Mouse (Mus musculus) liver, embryonic 16.5 days (tissue): ENCODE measurements around the gene Ubxn7. TPM values are rescaled to one million over a fixed set of nuclear protein-coding genes. Genes with fewer than 3 reads are reported as not detected.

Source experiments
- ATAC-seq: fragments of 200-750 bp; cut with Nextera tagmentation; 2 replicates; pipeline ENCODE4 v1.8.0; 2017; ENCODE audit warnings: low read depth, mild to moderate bottlenecking, moderate number of reproducible peaks, moderate library complexity
- H3K27ac ChIP-seq: fragments of 300-500 bp; sonication (generic); 2 replicates; pipeline ENCODE4 v1.5.1; 2014; ENCODE audit warnings: mild to moderate bottlenecking, low read length
- H3K27me3 ChIP-seq: fragments of 300-500 bp; sonication (generic); 2 replicates; pipeline ENCODE4 v1.6.1; 2014; ENCODE audit warnings: low read depth, low read length, mixed read lengths; ENCODE audit not compliant: control insufficient read depth, insufficient read depth
- H3K36me3 ChIP-seq: fragments of 300-500 bp; sonication (generic); 2 replicates; pipeline ENCODE4 v1.6.1; 2014; ENCODE audit warnings: mild to moderate bottlenecking; ENCODE audit not compliant: control insufficient read depth, insufficient read depth
- H3K4me1 ChIP-seq: fragments of 300-500 bp; sonication (generic); 2 replicates; pipeline ENCODE4 v1.6.1; 2014; ENCODE audit warnings: low read depth, low read length, mixed read lengths; ENCODE audit not compliant: control insufficient read depth
- H3K4me2 ChIP-seq: fragments of 300-500 bp; sonication (generic); 2 replicates; pipeline ENCODE4 v1.6.1; 2014; ENCODE audit warnings: low read depth, low read length, mixed read lengths
- H3K4me3 ChIP-seq: fragments of 300-500 bp; sonication (generic); 2 replicates; pipeline ENCODE4 v1.5.1; 2014; ENCODE audit warnings: low read depth, mild to moderate bottlenecking, low read length
- H3K9ac ChIP-seq: fragments of 300-500 bp; sonication (generic); 2 replicates; pipeline ENCODE4 v1.6.1; 2014; ENCODE audit warnings: low read depth, low read length
- H3K9me3 ChIP-seq: fragments of 300-500 bp; sonication (generic); replicated peaks from 2 replicates; pipeline ENCODE4 v1.6.1; 2016; ENCODE audit warnings: low read length; ENCODE audit not compliant: control insufficient read depth
- WGBS: fragments of 180-500 bp; shearing (Covaris S2); extraction: QIAGEN DNeasy Blood & Tissue Kit; methylation state at CpG from one replicate; pipeline ENCODE4 v1.1.7; 2014; ENCODE audit not compliant: insufficient replicate concordance; 5-methylcytosine and 5-hydroxymethylcytosine counted together
- polyA plus RNA-seq: library from polyadenylated mRNA; unstranded; fragments of >200 nt; fragmentation: Nextera tagmentation; extraction: Ambion mirVana; gene quantifications from 2 replicates; pipeline ENCODE4 v1.2.1, GENCODE M21; 2015

Gene Ubxn7
- polyA plus RNA-seq, 1 experiment from 2014 or later = 10.2 TPM

DNA sequence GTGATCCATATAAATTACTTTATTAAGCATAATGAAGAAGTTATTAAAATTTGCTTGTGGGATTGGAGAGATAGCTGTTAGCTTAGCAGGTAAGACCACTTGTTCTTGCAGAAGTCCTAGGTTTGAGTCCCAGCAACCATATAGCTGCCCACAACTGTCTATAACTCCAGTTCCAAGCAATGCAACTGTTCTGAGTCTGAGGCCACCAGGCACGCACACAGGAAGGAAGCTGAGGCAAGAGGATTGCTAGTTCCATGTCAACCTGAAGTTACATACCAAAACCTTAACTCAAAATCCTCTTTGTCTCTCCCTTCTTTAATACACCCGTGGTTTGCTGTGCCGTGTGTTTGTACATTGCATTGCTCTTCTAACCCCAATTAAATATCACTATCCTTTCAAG lies 58.8 kb downstream of the Ubxn7 start:
- ATAC-seq = no peak
- Histone ChIP-seq H3K9me3 (no peaks in the 10 kb centered on the region), H3K27me3 (no peaks in the 10 kb centered on the region), H3K36me3 (peaks cover 3% of the 10 kb centered on the region), H3K4me3 (no peak overlapping the region), H3K4me1 (peaks cover 5% of the 10 kb centered on the region), H3K9ac (no peak overlapping the region), H3K4me2 (no peak overlapping the region), H3K27ac (no peak overlapping the region)
- 74% methylated on average over 3 of the region's 3 CpGs for WGBS

DNA sequence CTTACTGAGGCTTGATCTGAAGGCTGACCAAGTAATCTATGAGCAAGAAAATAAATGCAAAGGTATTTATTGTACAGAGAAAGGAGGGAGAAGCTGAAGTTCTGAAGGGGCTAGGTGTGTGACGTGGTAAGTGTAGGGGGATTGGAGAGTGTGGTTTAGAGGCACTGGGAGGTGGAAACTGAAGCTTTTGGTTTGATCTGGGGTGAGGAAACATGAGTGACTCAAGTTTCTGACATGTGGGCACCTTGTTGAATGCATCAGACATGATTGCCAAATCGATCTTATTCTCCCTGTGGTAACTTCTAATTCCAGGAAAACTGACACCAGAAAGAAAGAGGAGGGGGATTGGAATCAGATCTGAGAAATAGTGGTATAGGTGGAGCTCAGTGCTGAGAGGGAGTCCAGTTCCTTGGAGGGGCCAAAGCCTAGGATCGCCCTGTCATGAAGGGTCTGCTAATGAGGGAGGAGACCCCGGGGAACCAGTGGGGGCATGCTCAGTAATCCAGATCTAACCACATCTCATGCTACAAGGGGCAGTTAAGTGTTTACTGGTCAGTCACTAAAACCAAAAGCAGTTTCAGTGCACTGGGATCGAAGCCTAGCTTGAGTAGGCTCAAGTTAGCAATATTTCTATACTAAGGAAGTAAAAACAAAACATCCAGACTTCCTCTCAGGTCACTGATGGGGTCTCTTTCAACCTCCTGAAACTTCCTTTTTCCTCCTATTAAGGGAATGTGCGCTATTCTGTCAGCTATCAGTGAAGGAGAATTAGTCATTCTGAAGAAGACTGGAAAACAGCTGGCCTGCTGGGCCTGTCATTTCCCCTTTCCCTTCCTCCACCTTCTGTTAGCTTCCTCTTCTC lies 63.9 kb downstream of the Ubxn7 start:
- ATAC-seq = no peak

DNA sequence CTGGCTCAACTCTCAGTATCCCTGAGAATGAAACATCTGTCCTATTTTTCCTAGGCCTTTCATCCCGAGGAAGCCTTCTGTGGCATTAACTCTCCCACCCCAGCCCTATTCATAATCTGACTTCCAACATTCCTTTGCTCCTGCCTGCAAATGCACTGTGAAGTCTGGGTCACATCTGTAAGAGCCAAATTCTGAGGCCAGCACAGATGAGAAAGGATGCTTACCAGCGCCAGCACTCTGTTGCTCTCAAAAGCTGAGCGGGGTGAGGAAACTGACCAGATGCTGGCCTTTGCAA lies 64.4 kb downstream of the Ubxn7 start:
- Histone ChIP-seq H3K27ac (no peak overlapping the region), H3K36me3 (no peaks in the 10 kb centered on the region; the same call in none of the 2 replicates), H3K4me1 (no peaks in the 10 kb centered on the region; the same call in 1 of the 2 replicates), H3K9me3 (no peaks in the 10 kb centered on the region), H3K4me2 (no peak overlapping the region), H3K4me3 (no peak overlapping the region), H3K9ac (no peak overlapping the region), H3K27me3 (no peaks in the 10 kb centered on the region)
- ATAC-seq = no peak
- WGBS = 69% methylated on average over 3 of the region's 3 CpGs

More for the DNA sequence above, 63.9 kb downstream of the Ubxn7 start:
- Histone ChIP-seq H3K9ac (no peak overlapping the region), H3K27me3 (no peaks in the 10 kb centered on the region), H3K9me3 (no peaks in the 10 kb centered on the region), H3K4me1 (no peaks in the 10 kb centered on the region; the same call in 1 of the 2 replicates), H3K4me3 (no peak overlapping the region), H3K4me2 (no peak overlapping the region), H3K36me3 (no peaks in the 10 kb centered on the region; the same call in none of the 2 replicates), H3K27ac (no peak overlapping the region; the same call in 1 of the 2 replicates)
- WGBS = 50% methylated on average over 6 of the region's 6 CpGs

DNA sequence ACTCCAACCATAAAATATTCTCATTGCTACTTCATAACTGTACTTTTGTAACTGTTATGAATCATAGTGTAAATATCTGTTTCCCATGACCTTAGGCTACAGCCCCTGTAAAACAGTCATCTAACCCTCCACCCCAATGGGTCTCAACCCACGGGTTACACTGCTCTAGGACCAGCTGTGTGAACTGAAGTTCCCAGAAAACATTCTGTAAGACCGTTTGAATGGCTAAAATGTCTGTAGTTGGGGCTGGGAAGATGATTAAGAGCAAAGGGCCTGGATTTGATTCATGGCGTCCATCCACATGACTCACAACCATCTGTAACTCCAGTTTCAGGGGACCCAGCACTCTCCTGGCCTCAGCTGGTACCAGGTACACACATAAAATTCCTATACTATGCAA lies 66.1 kb downstream of the Ubxn7 start:
- H3K27me3 ChIP-seq = no peaks in the 10 kb centered on the region
- 56% methylated on average over 3 of the region's 3 CpGs for WGBS
- H3K36me3 ChIP-seq = no peaks in the 10 kb centered on the region; the same call in 1 of the 2 replicates
- no peaks in the 10 kb centered on the region; the same call in 1 of the 2 replicates for H3K4me1 ChIP-seq
- no peak overlapping the region for H3K4me3 ChIP-seq
- H3K9me3 ChIP-seq = no peaks in the 10 kb centered on the region
- no peak overlapping the region for H3K9ac ChIP-seq
- H3K4me2 ChIP-seq = no peak overlapping the region
- ATAC-seq = no peak
- H3K27ac ChIP-seq = no peak overlapping the region

DNA sequence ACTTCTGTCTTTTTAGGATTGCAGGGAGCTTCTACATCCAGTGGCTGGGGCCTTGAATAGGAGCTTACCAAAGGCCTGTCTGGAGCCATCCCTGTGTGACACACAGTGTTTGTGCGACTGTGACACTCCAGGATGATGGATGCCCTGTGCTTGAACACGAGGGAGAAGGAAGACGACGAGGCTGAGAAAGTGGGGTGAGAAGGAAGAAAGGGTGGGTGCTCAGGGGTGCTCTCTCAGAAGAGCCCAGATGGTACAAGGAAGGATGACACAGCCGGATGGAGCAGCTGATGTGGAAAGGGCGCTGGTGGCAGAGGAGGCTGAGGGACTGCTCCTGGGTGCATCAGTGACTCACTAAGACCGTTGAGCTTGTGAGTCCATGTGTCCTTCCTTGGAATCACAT lies 68.2 kb downstream of the Ubxn7 start, which contains the start of gene Tm4sf19:
Gene Tm4sf19, plus strand, starts transcription at position 240 of the 400 bp plus-strand sequence.
- H3K36me3 ChIP-seq = no peaks in the 10 kb centered on the region
- no peak within 1 kb of the TSS for H3K9ac ChIP-seq
- no peak within 1 kb of the TSS for H3K4me2 ChIP-seq
- H3K4me3 ChIP-seq = no peak within 1 kb of the TSS
- 65% methylated on average over 7 of the region's 7 CpGs for WGBS
- no peaks in the 10 kb centered on the region; the same call in 1 of the 2 replicates for H3K4me1 ChIP-seq
- H3K9me3 ChIP-seq = no peaks in the 10 kb centered on the region
- no peak for ATAC-seq
- no peaks in the 10 kb centered on the region for H3K27me3 ChIP-seq
- H3K27ac ChIP-seq = no peak within 1 kb of the TSS

DNA sequence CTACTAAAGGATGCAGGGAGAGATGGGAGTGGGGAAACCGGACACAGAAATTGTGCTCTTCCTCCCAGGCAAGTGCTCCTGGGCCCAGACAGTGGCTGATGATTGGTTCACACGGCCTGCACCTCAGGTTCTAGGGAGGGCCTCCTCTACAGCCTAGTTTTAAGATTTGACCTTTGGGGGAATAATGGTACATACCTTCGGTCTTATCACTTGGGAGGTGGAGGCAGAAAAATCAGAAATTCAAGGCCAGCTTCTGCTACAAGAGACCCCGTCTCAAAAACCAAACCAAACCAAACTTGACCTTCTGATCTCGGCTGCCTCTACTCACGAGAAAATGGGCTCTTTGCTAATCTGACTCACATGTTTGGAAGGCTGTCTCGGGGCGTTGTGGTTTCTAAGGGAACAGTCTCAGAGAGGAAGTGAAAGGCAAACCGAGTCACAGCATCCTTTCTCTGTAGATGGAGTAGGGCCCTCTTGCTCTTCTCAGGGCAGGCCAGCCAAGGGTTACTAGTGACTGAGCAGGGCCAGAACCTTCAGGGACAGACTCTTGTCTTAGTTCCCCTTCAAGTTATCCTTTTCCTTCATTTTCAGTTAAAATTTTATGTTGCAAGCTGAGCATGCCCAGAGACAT lies 69.4 kb downstream of the Ubxn7 start:
- Histone ChIP-seq H3K9me3 (no peaks in the 10 kb centered on the region), H3K4me3 (no peak overlapping the region), H3K36me3 (no peaks in the 10 kb centered on the region), H3K27me3 (no peaks in the 10 kb centered on the region), H3K27ac (no peak overlapping the region), H3K4me2 (no peak overlapping the region), H3K4me1 (no peaks in the 10 kb centered on the region), H3K9ac (no peak overlapping the region)
- WGBS = 41% methylated on average over 9 of the region's 9 CpGs
- no peak for ATAC-seq

DNA sequence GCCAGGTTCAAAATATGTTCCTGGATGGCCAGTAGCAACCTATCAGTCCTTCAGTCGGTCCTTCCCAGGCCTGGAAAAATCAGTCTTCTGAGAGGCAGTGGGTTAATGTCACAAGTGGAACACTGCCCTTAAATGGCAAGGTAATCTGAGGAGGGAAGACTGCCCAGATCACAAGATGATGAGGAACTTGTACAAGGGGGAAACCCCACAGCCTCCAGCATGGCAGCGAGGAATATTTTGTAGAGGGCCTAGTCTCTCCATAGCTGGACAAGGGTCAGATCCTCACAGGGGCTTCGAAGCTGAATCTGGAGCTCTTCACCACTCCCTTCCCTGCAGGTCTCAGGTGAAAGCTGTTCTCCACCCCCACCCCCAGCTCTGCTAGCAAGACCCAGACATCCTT lies 70.8 kb downstream of the Ubxn7 start:
- no peak overlapping the region for H3K9ac ChIP-seq
- H3K36me3 ChIP-seq = no peaks in the 10 kb centered on the region
- WGBS = 83% methylated on average over 3 of the region's 3 CpGs
- no peak overlapping the region for H3K4me2 ChIP-seq
- no peaks in the 10 kb centered on the region for H3K9me3 ChIP-seq
- no peak for ATAC-seq
- H3K4me1 ChIP-seq = no peaks in the 10 kb centered on the region
- H3K27me3 ChIP-seq = no peaks in the 10 kb centered on the region; the same call in 1 of the 2 replicates
- H3K27ac ChIP-seq = no peak overlapping the region
- H3K4me3 ChIP-seq = no peak overlapping the region

DNA sequence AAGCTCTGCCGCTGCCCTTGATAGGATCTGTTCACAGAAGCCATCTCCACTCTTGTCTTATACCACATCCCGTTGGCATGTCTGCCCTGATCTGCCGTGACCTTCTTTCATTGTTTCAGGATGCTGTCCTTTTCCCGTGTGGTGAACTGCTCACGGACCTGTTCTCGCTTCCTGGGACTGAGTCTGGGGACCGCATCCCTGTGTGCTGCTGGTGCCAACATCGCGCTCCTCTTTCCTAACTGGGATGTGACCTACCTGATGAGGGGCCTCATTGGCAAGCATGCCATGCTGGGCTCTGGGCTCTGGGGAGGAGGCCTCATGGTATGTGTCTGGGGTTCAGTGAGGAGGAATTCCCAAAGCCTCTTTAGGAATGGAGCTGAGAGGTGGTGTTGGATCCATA lies 73.7 kb downstream of the Ubxn7 start:
- ATAC-seq = no peak
- no peaks in the 10 kb centered on the region for H3K4me1 ChIP-seq
- no peak overlapping the region for H3K27ac ChIP-seq
- no peak overlapping the region for H3K4me3 ChIP-seq
- no peaks in the 10 kb centered on the region for H3K36me3 ChIP-seq
- H3K9ac ChIP-seq = no peak overlapping the region
- H3K4me2 ChIP-seq = no peak overlapping the region
- 84% methylated on average over 9 of the region's 9 CpGs for WGBS
- no peaks in the 10 kb centered on the region for H3K9me3 ChIP-seq
- H3K27me3 ChIP-seq = no peaks in the 10 kb centered on the region; the same call in 1 of the 2 replicates

DNA sequence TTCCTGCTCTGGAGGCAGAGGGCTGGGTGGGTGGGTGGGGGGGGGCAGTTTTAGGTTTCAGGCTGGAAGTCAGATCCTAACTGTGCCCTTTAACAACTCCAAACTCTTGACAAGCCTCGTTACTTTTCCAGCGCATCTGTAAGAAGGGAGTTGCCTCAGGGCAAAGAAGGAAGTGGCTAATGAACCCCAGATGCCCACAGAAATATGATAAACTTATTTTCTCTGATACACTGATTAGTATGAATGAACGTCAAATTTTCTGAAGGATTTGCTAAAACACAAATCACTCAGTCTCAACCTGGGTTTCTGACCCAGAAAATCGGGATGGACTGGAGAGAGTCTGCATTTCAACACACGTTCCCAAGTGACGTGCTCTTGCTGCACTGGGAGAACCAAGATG lies 74.6 kb downstream of the Ubxn7 start:
- WGBS = 46% methylated on average over 6 of the region's 6 CpGs
- Histone ChIP-seq H3K4me3 (no peak overlapping the region), H3K9me3 (no peaks in the 10 kb centered on the region), H3K36me3 (no peaks in the 10 kb centered on the region), H3K4me2 (no peak overlapping the region), H3K4me1 (no peaks in the 10 kb centered on the region), H3K9ac (no peak overlapping the region), H3K27me3 (no peaks in the 10 kb centered on the region; the same call in 1 of the 2 replicates), H3K27ac (no peak overlapping the region)
- ATAC-seq = no peak
